Mouse (Mus musculus) embryo, embryonic 11.5 days (tissue): ENCODE data around the gene Phf10.
"Not testable (repeated sequence)": the region's sequence is repeated elsewhere in the genome, so short reads cannot be mapped to it uniquely, and the experiment has no call there.

ENCODE experiments used
- DNase-seq: peaks from one replicate; pipeline ENCODE4 v3.0.0-alpha.2; 2012; ENCODE audit warnings: low read depth, low spot score

Phf10 gene

GRCm38 (mm10) chr17:14943009-14943728, 17.9 kb downstream of the Phf10 start, which contains the start of the genes Wdr27 and 1600012H06Rik:
Gene Wdr27 (minus strand): TSS chr17:14943158.
Gene 1600012H06Rik (plus strand): TSS chr17:14943184.
- peak; percentile 99 for DNase-seq

DNA sequence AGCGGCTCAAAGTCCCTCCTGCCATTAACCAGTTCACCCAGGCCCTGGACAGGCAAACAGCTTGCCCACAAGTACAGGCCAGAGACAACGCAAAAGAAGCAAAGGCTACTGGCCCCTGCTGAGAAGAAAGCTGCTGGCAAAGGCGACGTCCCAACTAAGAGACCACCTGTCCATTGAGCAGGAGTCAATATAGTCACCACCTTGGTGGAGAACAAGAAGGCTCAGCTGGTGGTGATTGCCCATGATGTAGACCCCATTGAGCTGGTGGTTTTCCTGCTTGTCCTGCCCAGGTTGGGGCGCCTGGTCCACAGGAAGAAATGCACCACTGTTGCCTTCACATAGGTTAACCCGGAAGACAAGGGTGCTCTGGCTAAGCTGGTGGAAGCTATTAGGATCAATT, 18.9 kb downstream of the Phf10 start:
- not testable (repeated sequence) for DNase-seq

GRCm38 (mm10) chr17:14935841-14936605, 25.1 kb downstream of the Phf10 start:
- no peak for DNase-seq

GRCm38 (mm10) chr17:14935280-14935679, 25.8 kb downstream of the Phf10 start:
- DNase-seq = not testable (repeated sequence)

DNA sequence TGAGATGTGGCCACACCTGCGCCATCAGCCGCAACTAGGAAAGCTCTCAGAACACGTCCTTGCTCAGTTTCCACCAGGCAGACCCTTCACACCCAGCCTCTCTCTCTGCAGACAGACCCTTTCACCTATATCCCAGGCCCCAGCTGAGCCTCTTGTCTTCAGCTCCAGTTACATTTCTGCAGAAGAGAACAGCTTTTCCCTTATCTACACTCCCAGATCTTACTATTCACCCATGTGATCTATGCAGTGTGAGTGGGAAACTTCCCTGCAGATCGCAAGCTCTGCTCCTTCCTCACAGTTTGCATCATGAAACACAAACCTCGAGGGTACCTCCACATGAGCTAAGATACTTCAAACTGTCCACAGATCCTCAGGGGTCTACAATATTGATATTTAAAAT, 29.6 kb downstream of the Phf10 start:
- DNase-seq = no peak

- no peak for DNase-seq
Measured at GRCm38 (mm10) chr17:14930697-14931096, 30.4 kb downstream of the Phf10 start.

DNA sequence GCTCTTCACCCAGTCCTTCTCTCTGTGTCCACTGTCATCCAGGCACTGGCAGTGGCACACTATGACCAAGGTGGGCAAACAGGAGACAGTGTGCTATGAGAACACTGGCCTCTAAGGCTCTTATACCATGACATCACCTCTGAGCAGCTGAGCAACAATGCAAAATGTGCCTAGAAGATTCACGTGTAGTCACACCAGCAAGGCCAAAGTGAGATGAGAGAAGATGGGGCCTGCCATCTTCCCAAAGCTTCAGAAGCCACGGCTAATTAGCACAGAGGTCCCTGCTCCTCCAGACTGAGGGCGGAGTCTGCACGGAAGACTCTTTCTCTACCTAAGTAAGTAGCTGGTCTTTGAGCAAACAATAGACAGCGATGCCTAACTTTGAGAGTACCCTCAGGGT, 32.4 kb downstream of the Phf10 start:
- no peak for DNase-seq

GRCm38 (mm10) chr17:14927644-14928218, 33.3 kb downstream of the Phf10 start:
- no peak for DNase-seq

DNA sequence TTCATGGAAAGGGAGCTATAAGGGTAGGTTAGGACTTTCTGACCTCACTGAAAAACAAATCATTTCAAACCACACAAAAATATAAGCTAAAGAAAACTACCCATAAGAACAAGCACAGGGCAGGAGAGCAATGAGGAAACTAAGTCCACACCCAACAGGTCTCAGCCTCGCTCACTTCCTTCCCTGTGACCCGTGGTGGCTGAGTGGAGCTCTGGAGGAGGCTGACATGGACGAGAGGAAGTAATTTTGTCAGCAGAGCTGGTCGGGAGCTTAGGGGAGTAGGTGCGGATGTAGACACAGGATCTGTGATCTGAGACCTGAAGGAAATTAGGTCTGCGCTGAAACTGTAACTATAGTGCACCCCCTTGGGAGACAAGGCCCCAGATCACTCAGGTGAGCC, 39.5 kb downstream of the Phf10 start:
- DNase-seq = no peak

DNA sequence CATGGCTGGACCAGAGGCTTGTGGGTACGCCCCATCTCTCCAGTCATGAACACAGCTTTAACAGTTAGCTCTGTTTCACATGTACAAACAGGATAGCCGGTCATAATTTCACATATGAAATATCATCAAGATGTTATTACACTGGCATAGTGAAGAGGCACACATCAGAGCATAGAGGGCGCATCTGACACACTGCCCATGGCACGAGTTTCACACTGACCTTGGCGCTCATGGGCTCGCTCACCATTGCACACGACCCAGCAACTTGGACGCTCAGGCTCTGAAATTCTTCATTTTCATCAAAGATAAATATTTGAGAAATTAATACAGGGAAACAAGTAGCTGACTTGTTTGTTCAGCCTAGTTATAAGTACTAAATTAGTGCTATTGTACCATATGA, 43.2 kb downstream of the Phf10 start:
- no peak for DNase-seq

- DNase-seq = no peak
Measured at GRCm38 (mm10) chr17:14914401-14914800, 46.7 kb downstream of the Phf10 start.

DNA sequence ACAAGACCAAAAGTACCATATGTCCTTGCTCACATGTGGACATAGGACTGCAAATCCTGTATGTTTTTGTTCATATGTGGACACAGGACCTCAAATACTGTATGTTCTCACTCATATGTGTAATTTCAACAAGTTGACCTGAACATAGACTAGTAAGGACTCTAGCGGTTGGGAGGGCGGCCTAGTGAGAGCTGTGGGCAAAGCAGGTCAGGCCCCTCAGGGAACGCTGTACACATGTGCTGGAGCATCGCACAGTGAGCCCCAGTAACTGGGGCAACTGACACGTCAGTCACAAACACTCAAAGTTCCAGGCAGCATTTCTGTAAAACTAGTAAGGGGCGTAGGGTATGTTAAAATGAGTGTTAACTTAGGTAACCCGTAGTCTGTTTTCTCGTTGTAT, 48.1 kb downstream of the Phf10 start:
- no peak for DNase-seq

DNA sequence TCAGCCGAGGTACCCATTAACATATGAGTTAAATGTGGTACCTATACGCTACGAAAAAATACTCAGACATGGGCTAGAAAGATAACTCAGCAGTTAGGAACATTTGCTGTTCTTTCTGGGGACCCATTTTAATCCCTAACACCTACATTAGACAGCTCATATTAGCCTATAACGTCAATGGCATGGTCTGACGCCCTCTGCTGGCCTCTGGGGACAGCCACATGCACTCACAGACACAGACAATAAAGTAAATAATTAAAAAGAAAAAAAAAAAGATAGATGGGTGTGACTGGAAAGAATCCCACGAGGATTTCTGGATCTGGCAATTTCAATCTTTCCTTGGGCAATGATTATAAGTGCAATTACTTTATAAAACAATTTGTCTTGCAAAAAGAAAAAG, 48.7 kb downstream of the Phf10 start:
- DNase-seq = no peak

GRCm38 (mm10) chr17:14910771-14911170, 50.3 kb downstream of the Phf10 start:
- no peak for DNase-seq

DNA sequence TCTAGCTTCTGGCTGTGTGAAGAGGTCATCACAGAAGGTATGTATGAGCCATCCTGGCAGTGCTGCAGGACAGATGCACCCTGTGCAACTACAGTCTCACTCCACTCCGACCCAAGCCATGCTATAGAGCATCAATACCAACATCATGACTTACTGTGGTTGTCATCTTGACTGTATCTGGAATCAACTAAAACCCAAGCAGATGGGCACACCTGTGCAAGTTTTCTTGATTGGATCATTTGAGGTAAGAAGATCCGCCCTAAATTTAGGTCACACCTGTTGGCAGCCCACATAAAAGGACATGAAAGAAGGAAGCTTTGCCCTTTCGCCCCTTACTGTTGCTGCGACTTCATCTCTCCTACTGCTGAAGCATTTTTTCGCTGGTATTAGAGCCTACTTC, 51.7 kb downstream of the Phf10 start:
- DNase-seq = no peak

DNA sequence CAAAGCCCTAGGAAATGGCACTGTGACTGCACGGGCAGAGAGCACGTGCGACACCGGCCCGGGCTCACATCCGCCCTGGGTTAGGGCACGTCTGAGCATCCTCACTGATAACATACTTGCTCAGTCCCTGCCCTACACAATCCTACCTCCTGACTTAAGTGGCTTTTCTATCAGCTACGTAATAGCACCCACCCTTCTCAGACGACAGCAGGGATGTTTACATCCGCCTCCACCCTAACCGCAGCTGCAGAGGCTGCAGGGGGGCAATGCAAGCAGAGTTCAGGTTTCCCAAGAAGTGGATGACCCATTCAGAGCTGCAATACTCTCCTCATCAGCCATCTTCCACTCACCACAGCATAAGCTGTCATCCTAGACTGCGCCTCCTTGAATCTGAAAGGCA, 53.9 kb downstream of the Phf10 start:
- no peak for DNase-seq

DNA sequence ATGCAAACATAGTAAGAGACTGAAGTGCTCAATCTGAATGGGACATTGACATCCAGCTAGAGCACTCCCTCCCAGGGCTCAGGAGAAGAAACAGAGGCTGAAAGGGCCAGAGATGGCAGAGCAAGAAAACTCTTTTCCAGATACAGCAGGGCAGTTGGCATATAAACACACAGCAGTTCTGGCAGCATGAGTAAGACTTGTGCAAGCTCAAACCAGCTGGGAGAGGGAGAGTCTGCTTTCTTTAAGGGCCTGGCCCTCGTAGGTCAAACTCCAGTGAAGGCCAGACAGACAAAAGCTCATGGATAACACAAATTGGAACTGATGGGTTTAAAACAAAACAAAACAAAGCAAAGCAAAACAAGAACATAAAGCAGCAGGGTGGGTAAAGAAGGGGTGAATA, 54.5 kb downstream of the Phf10 start:
- no peak for DNase-seq

DNA sequence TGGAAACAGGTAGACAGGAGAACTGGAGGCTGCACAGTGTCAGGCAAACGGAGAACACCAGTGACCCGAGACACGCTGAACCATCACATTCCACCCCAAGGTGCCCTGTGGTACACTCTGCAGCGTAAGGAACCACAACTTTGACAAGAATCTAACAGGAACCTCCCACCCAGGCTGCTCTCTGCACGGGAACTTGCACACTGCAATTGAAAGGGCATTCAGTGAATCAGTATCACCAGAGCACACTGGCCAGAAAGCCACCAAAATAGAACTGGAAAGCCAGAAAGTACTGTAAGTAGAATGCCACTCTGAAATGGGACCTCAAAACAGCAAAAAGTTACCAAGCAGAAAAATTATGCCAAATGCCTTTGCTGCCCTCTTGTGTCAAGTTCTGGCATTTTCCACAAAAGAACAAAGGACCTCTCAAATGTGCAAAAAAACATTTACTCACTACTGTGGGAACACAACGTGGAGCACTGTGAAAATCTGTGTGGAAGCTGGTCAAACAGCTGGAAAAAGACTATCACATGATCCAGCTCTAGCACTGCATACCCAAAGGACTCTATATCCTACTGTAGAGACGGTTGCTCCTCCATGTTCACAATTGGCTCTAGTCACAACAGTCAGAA, 56.3 kb downstream of the Phf10 start:
- DNase-seq = peak; percentile 71

DNA sequence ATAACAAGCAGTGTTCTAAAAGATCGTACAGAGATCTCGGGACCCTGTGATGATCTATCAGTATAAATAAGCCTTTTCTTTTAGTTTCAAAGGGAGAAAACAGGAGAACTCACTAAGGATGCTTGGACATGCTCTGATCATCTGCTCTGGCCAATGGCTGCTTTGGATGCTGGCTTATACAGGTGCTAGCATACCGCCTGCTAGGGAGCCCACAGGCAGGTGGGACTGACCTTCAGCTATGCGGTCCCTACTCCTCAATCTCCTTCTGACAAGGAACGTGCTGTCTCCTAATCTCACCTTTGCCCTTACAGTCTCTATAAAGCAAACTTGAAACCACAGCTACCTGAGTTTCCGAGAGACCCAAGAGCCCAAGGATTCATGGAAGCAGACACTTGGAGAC, 56.9 kb downstream of the Phf10 start:
- DNase-seq = no peak

GRCm38 (mm10) chr17:14903212-14903611, 57.9 kb downstream of the Phf10 start:
- DNase-seq = no peak

- DNase-seq = no peak
Measured at GRCm38 (mm10) chr17:14898972-14899371, 62.1 kb downstream of the Phf10 start.

GRCm38 (mm10) chr17:14895058-14895457, 66.0 kb downstream of the Phf10 start:
- DNase-seq = not testable (repeated sequence)
